Mouse (Mus musculus) right cerebral cortex, adult 2 months (tissue): ENCODE measurements around the gene Slc35e3.

ENCODE experiments used
- DNase-seq, 2 experiments: peaks; one replicate each; pipeline ENCODE4 v3.0.0; 2021 to 2022; ENCODE audit warnings: low spot score in 2 of 2

Slc35e3 gene

GRCm38 (mm10) chr10:117697561-117698115, 48.5 kb downstream of the Slc35e3 start:
- DNase-seq = no peak

GRCm38 (mm10) chr10:117696827-117697560, 49.2 kb downstream of the Slc35e3 start:
- DNase-seq = no peak

GRCm38 (mm10) chr10:117696021-117696826, 49.9 kb downstream of the Slc35e3 start:
- no peak for DNase-seq

DNA sequence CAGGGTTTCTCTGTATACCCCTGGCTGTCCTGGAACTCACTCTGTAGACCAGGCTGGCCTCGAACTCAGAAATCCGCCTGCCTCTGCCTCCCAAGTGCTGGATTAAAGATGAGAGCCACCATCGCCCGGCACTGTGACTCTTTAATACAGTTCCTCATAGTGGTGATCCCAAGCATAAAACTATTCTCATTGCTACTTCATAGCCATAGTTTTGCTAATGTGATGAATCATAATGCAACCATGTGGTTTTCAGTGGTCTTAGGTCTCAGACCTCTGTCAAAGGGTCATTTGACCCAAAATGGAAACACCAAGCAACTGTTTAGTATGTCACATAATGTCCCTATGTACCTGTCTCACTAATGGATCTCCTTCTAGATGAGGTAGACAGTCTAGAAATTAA, 50.6 kb downstream of the Slc35e3 start:
- DNase-seq = no peak

DNA sequence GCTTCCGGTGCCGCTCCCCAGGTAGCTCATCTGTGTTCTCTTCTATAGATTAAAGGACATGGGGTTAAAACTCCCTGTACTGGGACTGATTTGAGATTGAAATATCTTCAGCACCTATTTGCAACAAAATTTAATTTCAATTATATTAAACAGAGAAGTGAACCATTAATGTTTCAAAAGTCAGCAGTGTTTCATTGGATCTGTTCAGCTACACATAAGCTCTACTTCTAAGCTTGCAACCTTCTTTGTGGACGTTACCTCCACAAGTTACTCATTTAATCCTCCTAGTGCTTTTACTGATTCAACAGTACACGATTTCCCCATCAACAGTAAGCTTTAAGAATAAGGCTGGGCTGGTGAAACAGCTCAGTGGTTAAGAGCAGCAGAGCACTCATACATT, 51.1 kb downstream of the Slc35e3 start:
- no peak for DNase-seq

DNA sequence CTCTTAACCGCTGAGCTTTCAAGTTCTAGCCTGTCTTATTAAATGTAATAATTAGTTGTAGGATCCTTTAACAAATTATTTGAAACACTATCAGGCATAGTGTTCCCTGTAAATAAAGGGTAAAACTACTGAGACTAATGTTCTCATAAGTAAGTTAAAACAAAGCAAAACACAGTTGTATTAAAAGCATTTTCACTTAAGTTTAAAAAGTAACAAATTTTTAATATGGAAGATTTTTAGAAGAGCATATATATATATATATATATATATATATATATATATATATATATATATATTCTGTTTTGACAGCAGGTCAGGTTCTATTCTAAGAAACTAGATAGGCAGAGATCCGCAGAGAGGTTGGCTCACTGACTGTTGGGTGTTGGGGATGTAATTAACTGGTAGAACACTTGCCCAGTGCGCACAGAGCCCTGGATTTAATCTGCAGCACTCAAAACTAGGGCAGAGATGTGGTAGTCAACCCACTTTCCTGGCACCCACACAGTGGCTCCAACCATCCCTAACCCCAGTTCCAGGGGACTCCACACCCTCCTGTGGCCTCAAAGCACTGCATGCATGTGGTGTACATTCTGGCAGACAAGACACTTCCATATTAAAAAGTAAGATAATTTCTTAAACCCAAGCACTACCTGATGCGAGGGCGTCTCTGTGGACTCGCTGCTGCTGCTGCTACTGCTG, 51.8 kb downstream of the Slc35e3 start:
- DNase-seq = no peak

- no peak for DNase-seq
Observed at GRCm38 (mm10) chr10:117692953-117693352, 53.2 kb downstream of the Slc35e3 start.

DNA sequence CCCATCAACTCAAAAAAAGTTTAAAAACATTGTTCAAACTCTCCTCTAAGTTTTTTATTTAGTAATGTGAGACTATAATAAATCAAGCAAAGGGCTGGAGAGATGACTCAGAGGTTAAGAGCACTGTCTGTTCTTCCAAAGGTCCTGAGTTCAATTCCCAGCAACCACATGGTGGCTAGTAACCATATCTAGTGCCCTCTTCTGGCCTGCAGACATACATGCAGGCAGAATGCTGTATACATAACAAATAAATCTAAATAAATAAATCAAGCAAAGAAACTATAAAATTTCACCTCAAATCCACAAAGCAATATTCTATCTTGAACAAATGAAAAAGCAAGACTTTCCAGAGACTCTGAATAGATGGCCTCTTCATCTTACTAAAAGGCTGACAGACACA, 54.0 kb downstream of the Slc35e3 start:
- no peak for DNase-seq

DNA sequence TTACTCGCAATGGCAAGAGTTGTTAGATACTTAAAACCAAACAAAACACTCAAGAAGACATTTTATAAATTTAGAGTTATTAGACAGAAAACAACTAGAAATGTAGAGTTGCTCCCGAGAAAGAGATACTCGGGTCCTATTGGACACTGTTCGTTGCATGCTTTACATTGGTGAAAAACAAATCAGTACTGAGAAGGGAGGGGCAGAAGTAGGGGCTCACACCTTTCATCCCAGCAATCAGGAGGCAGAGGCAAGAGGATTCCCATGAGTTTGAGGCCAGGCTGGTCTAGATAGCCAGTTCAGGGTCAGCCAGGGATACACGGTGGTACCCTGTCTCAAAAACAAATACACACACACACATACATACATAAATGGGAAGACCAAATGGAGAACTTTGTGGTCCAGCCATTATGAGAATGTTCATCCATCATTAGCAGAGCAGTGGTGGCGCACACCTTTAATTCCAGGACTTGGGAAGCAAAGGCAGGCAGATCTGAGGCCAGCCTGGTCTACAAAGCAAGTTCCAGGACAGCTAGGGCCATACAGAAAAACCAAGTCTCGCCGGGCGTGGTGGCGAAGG, 54.7 kb downstream of the Slc35e3 start:
- DNase-seq = no peak

DNA sequence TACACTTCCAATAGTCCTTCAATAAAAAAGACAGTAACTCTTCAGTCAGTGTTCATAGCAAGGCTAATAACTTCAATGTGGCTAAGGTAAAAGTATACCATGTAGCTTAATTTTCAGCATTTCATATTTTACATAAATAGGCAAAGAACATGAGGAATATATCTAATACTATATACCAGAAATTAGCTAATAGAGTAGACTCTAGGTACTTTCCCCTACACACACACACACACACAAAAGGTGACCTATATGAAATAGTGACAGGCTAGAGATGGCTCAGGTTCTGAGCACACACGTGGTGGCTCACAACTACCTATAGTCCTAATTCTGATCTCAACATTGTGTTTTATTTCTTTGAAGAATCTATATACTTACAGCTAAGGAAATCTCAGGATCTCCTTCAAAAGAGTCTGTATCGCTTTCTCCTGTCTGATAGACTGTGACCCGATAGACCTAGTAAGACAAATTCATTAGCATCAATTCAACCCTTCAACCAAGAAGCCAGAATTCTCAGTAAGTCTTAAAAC, 55.3 kb downstream of the Slc35e3 start:
- DNase-seq = no peak

GRCm38 (mm10) chr10:117690101-117690352, 56.1 kb downstream of the Slc35e3 start:
- no peak for DNase-seq

GRCm38 (mm10) chr10:117689297-117690100, 56.7 kb downstream of the Slc35e3 start:
- no peak for DNase-seq

GRCm38 (mm10) chr10:117688204-117689151, 57.7 kb downstream of the Slc35e3 start:
- DNase-seq = no peak

GRCm38 (mm10) chr10:117687577-117687976, 58.6 kb downstream of the Slc35e3 start:
- no peak for DNase-seq

DNA sequence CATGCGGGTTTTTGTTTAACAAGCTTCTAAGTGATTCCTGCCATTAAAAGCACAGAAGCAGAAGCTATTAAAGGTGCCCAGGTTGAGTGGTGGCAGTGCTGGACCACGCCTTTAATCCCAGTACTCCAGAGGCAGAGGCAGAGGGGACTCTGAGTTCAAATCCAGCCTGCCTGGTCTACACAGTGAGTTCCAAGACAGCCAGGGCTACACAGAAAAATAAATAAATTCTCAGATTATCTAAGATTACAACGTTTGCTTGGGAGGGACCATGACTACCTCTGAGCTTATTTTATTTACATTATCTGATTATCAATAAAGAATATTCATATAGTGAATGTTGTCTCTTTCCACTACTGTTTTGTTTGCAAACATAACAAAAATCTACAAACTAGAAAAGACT, 59.1 kb downstream of the Slc35e3 start:
- no peak for DNase-seq

DNA sequence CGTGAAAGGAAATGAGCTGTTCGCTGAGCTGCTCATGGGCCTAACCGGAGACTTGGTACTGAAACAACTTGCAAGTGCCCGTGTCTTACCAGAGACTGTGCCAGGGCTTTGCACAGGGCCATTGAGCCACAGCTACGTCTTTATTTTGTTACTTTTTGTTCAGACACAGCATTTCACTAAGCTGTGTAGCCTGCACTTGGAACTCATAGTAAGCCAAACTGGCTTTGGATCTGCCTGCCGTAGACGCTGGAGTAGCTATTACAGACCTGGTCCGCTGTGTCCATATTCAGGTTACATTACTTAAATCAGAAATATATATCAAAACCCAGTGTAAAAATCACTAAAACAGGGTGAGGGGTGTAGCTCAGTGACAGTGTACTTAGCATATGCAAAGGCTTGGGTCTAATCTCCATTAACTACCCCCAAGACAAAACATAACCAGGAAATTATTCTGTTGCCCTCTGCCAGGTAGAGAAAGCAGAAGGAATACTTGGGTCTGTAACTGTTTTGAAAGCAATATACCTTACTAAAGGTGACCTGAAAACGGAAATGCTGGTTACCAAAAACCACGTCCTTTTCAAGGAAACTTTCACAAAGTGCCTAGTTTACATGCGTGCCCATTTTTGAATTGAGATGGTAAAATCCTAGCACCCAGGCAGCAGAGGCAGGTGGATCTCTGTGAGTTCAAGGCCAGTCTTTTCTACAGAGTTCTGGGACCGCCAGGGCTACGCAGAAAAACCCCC, 60.1 kb downstream of the Slc35e3 start:
- DNase-seq = no peak

GRCm38 (mm10) chr10:117685171-117685848, 60.9 kb downstream of the Slc35e3 start:
- no peak for DNase-seq

GRCm38 (mm10) chr10:117684298-117685170, 61.6 kb downstream of the Slc35e3 start:
- no peak for DNase-seq
